Mouse (Mus musculus) midbrain, embryonic 16.5 days (tissue): ENCODE data around the gene Hoxd10. TPM values are rescaled to one million over a fixed set of nuclear protein-coding genes. Genes with fewer than 3 reads are reported as not detected.

ENCODE experiments used
- ATAC-seq: fragments of 200-750 bp; cut with Nextera tagmentation; 2 replicates; pipeline ENCODE4 v1.8.0; 2017; ENCODE audit warnings: moderate TSS enrichment
- H3K27ac ChIP-seq: fragments of 300-500 bp; sonication (generic); 2 replicates; pipeline ENCODE4 v1.5.1; 2014; ENCODE audit warnings: mild to moderate bottlenecking, low read length, mixed read lengths
- H3K27me3 ChIP-seq: fragments of 300-500 bp; sonication (generic); 2 replicates; pipeline ENCODE4 v1.6.1; 2014; ENCODE audit warnings: low read depth, low read length, mixed read lengths; ENCODE audit not compliant: control insufficient read depth, insufficient read depth
- H3K36me3 ChIP-seq: fragments of 300-500 bp; sonication (generic); 2 replicates; pipeline ENCODE4 v1.6.1; 2014; ENCODE audit warnings: mild to moderate bottlenecking, low read length, moderate library complexity, mixed read lengths; ENCODE audit not compliant: control insufficient read depth, insufficient read depth
- H3K4me1 ChIP-seq: fragments of 300-500 bp; sonication (generic); 2 replicates; pipeline ENCODE4 v1.6.1; 2014; ENCODE audit warnings: mild to moderate bottlenecking, low read length, mixed read lengths; ENCODE audit not compliant: control insufficient read depth, insufficient read depth
- H3K4me2 ChIP-seq: fragments of 300-500 bp; sonication (generic); 2 replicates; pipeline ENCODE4 v1.6.1; 2014; ENCODE audit warnings: mild to moderate bottlenecking, low read length, mixed read lengths
- H3K4me3 ChIP-seq: fragments of 300-500 bp; sonication (generic); 2 replicates; pipeline ENCODE4 v1.5.1; 2014; ENCODE audit warnings: low read depth, mild to moderate bottlenecking, low read length, moderate library complexity, mixed read lengths
- H3K9ac ChIP-seq: fragments of 300-500 bp; sonication (generic); 2 replicates; pipeline ENCODE4 v1.6.1; 2014; ENCODE audit warnings: low read depth, low read length, mixed read lengths
- H3K9me3 ChIP-seq: fragments of 300-500 bp; sonication (generic); replicated peaks from 2 replicates; pipeline ENCODE4 v1.6.1; 2014; ENCODE audit warnings: mild to moderate bottlenecking, low read length, mixed read lengths; ENCODE audit not compliant: control insufficient read depth, poor library complexity, severe bottlenecking
- WGBS: fragments of 180-500 bp; shearing (Covaris S2); extraction: QIAGEN DNeasy Blood & Tissue Kit; methylation state at CpG from one replicate; pipeline ENCODE4 v1.1.7; 2014; 5-methylcytosine and 5-hydroxymethylcytosine counted together
- polyA plus RNA-seq: library from polyadenylated mRNA; unstranded; fragments of >200 nt; fragmentation: Nextera tagmentation; extraction: Ambion mirVana; gene quantifications from 2 replicates; pipeline ENCODE4 v1.2.1, GENCODE M21; 2015

Hoxd10 gene
- polyA plus RNA-seq, 1 experiment from 2014 or later = not detected

GRCm38 (mm10) chr2:74711721-74712621 lies 20.2 kb downstream of the Hoxd10 start, which contains the start of the genes Hoxd3 and Hoxd4:
Gene Hoxd3, plus strand, starts transcription at chr2:74711927.
Gene Hoxd4, plus strand, starts transcription at chr2:74711929.
- Histone ChIP-seq H3K27me3 (peaks cover 75% of the 10 kb centered on the region), H3K4me3 (peak within 1 kb of the TSS; percentile 14; the same call in 1 of the 2 replicates), H3K9me3 (no peaks in the 10 kb centered on the region), H3K36me3 (no peaks in the 10 kb centered on the region), H3K4me2 (peak within 1 kb of the TSS; percentile 19; the same call in 1 of the 2 replicates), H3K4me1 (peaks cover 6% of the 10 kb centered on the region; the same call in 1 of the 2 replicates), H3K9ac (no peak within 1 kb of the TSS), H3K27ac (no peak within 1 kb of the TSS)
- under 1% methylated on average over 65 of the region's 65 CpGs for WGBS
- ATAC-seq = no peak

- H3K4me2 ChIP-seq = no peak overlapping the region
- H3K4me1 ChIP-seq = peaks cover 6% of the 10 kb centered on the region; the same call in 1 of the 2 replicates
- no peaks in the 10 kb centered on the region for H3K9me3 ChIP-seq
- 4% methylated on average over 19 of the region's 19 CpGs for WGBS
- H3K36me3 ChIP-seq = no peaks in the 10 kb centered on the region
- H3K4me3 ChIP-seq = no peak overlapping the region
- no peak for ATAC-seq
- H3K27ac ChIP-seq = no peak overlapping the region
- no peak overlapping the region for H3K9ac ChIP-seq
- H3K27me3 ChIP-seq = peaks cover 76% of the 10 kb centered on the region
Measured at GRCm38 (mm10) chr2:74713239-74714150, 21.8 kb downstream of the Hoxd10 start.

- peaks cover 6% of the 10 kb centered on the region; the same call in 1 of the 2 replicates for H3K4me1 ChIP-seq
- H3K36me3 ChIP-seq = no peaks in the 10 kb centered on the region
- H3K27me3 ChIP-seq = peaks cover 75% of the 10 kb centered on the region
- ATAC-seq = no peak
- H3K4me3 ChIP-seq = no peak overlapping the region
- no peaks in the 10 kb centered on the region for H3K9me3 ChIP-seq
- H3K27ac ChIP-seq = no peak overlapping the region
- H3K9ac ChIP-seq = no peak overlapping the region
- H3K4me2 ChIP-seq = no peak overlapping the region
- 2% methylated on average over 18 of the region's 18 CpGs for WGBS
Measured at GRCm38 (mm10) chr2:74714156-74714789, 22.5 kb downstream of the Hoxd10 start.

DNA sequence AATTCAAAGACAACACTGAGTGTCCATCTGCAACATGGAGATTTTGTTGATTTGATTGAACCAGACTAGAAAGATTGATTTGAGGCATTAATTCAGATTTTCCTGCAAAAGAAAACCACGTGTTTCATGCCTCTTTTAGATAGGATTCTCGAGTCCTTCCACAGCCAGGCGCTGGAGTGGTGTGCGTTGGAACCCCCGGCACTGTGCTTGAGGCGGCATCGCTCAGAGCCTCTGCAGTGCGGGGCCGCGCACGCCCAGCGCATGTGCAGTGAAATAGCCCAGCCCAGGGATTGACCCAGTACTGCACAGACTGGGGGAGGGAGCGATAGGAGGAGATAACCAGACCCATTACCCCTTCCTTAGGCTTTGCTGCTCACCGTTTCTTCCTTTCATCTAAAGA lies 23.2 kb downstream of the Hoxd10 start:
- WGBS = 2% methylated on average over 14 of the region's 14 CpGs
- H3K9ac ChIP-seq = no peak overlapping the region
- H3K4me1 ChIP-seq = peaks cover 6% of the 10 kb centered on the region; the same call in 1 of the 2 replicates
- no peaks in the 10 kb centered on the region for H3K9me3 ChIP-seq
- H3K27me3 ChIP-seq = peaks cover 75% of the 10 kb centered on the region
- no peak overlapping the region for H3K4me3 ChIP-seq
- no peak overlapping the region for H3K4me2 ChIP-seq
- no peak for ATAC-seq
- no peak overlapping the region for H3K27ac ChIP-seq
- no peaks in the 10 kb centered on the region for H3K36me3 ChIP-seq

DNA sequence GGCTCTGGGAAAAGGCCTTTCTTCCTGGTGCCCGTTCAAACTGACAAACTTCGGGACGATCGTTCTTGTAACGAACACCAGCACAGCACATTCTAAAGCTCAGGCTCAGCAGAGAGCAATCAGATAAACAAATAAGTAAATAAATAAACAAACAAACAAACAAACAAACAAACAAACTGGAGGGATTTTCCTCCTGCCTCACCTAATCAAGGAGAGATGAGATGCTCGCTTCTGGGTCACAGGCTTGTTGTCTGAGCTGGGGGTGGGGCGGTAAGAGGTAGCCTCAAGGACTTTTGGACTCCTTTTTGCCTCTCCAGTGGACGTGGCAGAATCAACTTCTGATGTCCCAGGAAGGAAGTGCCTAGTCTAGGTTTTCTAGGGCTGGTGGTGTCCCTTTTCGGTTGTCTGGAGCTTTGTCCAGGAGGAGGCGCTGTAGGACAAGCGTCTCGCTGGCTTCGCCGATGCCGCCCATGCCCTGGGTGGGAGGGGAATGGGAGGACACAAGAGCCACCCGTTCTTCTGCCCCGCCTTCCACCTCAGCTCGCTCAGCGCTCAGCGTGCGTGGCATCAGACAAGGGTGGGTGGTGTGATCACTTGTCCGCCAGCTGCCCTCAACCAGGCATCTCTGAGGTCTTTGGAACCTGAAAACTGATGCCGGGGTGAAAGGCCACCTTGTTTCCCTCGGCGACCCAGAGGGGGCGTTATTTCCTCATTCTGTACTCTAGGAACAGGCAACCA lies 23.9 kb downstream of the Hoxd10 start:
- Histone ChIP-seq H3K27me3 (peaks cover 76% of the 10 kb centered on the region), H3K4me3 (peak overlapping the region; percentile 20), H3K9ac (0 out of 2 replicates have a peak overlapping the region, but pooled peaks have one; percentile 20), H3K9me3 (no peaks in the 10 kb centered on the region), H3K27ac (no peak overlapping the region), H3K4me1 (peaks cover 6% of the 10 kb centered on the region; the same call in 1 of the 2 replicates), H3K4me2 (peak overlapping the region; percentile 50), H3K36me3 (no peaks in the 10 kb centered on the region)
- peak; percentile 25; the same call in 1 of the 2 replicates for ATAC-seq
- 3% methylated on average over 26 of the region's 26 CpGs for WGBS

GRCm38 (mm10) chr2:74720384-74720783 lies 28.7 kb downstream of the Hoxd10 start:
- no peak overlapping the region for H3K27ac ChIP-seq
- H3K27me3 ChIP-seq = peaks cover 98% of the 10 kb centered on the region
- H3K36me3 ChIP-seq = no peaks in the 10 kb centered on the region
- no peak for ATAC-seq
- H3K9ac ChIP-seq = no peak overlapping the region
- no peak overlapping the region for H3K4me2 ChIP-seq
- H3K4me1 ChIP-seq = no peaks in the 10 kb centered on the region
- no peak overlapping the region for H3K4me3 ChIP-seq
- 9% methylated on average over 2 of the region's 2 CpGs for WGBS
- no peaks in the 10 kb centered on the region for H3K9me3 ChIP-seq

- no peak overlapping the region for H3K9ac ChIP-seq
- ATAC-seq = no peak
- H3K4me3 ChIP-seq = no peak overlapping the region
- 1% methylated on average over 5 of the region's 5 CpGs for WGBS
- H3K36me3 ChIP-seq = no peaks in the 10 kb centered on the region
- H3K4me1 ChIP-seq = no peaks in the 10 kb centered on the region
- peaks cover 96% of the 10 kb centered on the region for H3K27me3 ChIP-seq
- no peak overlapping the region for H3K4me2 ChIP-seq
- no peak overlapping the region for H3K27ac ChIP-seq
- H3K9me3 ChIP-seq = no peaks in the 10 kb centered on the region
Measured at GRCm38 (mm10) chr2:74720955-74721491, 29.3 kb downstream of the Hoxd10 start.

DNA sequence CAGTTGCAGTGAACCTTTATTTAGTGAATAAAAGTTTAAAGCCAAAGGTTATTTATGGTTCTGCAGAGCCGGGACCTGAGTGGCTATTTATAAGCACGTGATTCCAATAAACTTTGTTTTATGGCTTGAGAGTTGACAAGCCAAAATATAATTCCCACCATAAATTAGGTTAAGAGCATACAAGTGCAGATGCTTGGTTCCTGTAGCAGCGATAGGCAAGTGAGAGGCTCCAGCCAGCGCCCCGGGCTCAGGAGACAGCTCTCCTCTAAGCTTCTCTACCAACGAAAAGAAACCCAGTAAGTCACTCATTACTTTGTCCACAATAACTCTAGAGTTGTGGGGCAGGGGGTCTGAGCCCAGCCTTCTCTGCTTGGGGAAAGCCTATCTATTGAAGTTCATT lies 30.2 kb downstream of the Hoxd10 start:
- H3K9ac ChIP-seq = no peak overlapping the region
- 6% methylated on average over 6 of the region's 6 CpGs for WGBS

More for the DNA sequence above, 30.2 kb downstream of the Hoxd10 start:
- Histone ChIP-seq H3K36me3 (no peaks in the 10 kb centered on the region), H3K4me3 (no peak overlapping the region), H3K9me3 (no peaks in the 10 kb centered on the region), H3K4me1 (no peaks in the 10 kb centered on the region), H3K27ac (no peak overlapping the region), H3K27me3 (peaks cover 96% of the 10 kb centered on the region), H3K4me2 (no peak overlapping the region)
- no peak for ATAC-seq
